In genomic region chr4:142222385-142222784, GRCm38 (mm10) we compare ENCODE assay signal across 17 mouse cellular contexts. TPM values are rescaled to one million over a fixed set of nuclear protein-coding genes. Genes with fewer than 3 reads are reported as not detected.
DNase-seq lines count a peak whose midpoint lies in the region; ATAC-seq and TF ChIP-seq lines count a peak whose summit lies in the region.
"Had no signal": no experiment of that assay in that cellular context is flagged by ENCODE, and none has a peak within 500 bp of the region (broad histone marks: within the 10 kb centered on the region; RNA-seq: fewer than 3 reads in every experiment).

No protein-coding gene starts in this region.

- WGBS in heart, embryonic 12.5 days, result 60% methylated on average over 1 of the region's 1 CpGs
- 62% methylated on average over 1 of the region's 1 CpGs for WGBS in liver, embryonic 12.5 days (ENCODE audit: insufficient replicate concordance)
- 55% methylated on average over 1 of the region's 1 CpGs for WGBS in embryonic facial prominence, embryonic 13.5 days
- WGBS in limb, embryonic 13.5 days, result 19% methylated on average over 1 of the region's 1 CpGs
- 80% methylated on average over 1 of the region's 1 CpGs for WGBS in midbrain, postnatal 0 days

- no peak for TF ChIP-seq CTCF in midbrain, postnatal 0 days (IDR thresholded peaks at IDR 0.05)

- peaks cover 64% of the 10 kb centered on the region for H3K4me1 ChIP-seq in heart, embryonic 12.5 days (replicated peaks)
- peaks cover 49% of the 10 kb centered on the region for H3K4me1 ChIP-seq in liver, embryonic 12.5 days
- peaks cover 72% of the 10 kb centered on the region for H3K4me1 ChIP-seq in embryonic facial prominence, embryonic 13.5 days
- H3K4me1 ChIP-seq in limb, embryonic 13.5 days, result peaks cover 62% of the 10 kb centered on the region
- peaks cover 3% of the 10 kb centered on the region; the same call in 1 of the 2 replicates for H3K4me1 ChIP-seq in midbrain, postnatal 0 days (ENCODE audit: insufficient read depth, low read length)

- no peak overlapping the region for H3K4me2 ChIP-seq in heart, embryonic 12.5 days
- H3K4me2 ChIP-seq in liver, embryonic 12.5 days, result no peak overlapping the region
- H3K4me2 ChIP-seq in embryonic facial prominence, embryonic 13.5 days, result no peak overlapping the region
- peak overlapping the region; percentile 42; the same call in 1 of the 2 replicates for H3K4me2 ChIP-seq in limb, embryonic 13.5 days (replicated peaks)
- no peak overlapping the region for H3K4me2 ChIP-seq in midbrain, postnatal 0 days (ENCODE audit: low read depth, low read length, poor library complexity, severe bottlenecking)

- no peaks in the 10 kb centered on the region for H3K27me3 ChIP-seq in heart, embryonic 12.5 days (replicated peaks)
- H3K27me3 ChIP-seq in liver, embryonic 12.5 days (replicated peaks), result no peaks in the 10 kb centered on the region
- H3K27me3 ChIP-seq in embryonic facial prominence, embryonic 13.5 days, result no peaks in the 10 kb centered on the region
- no peaks in the 10 kb centered on the region for H3K27me3 ChIP-seq in limb, embryonic 13.5 days
- no peaks in the 10 kb centered on the region for H3K27me3 ChIP-seq in midbrain, postnatal 0 days (ENCODE audit: insufficient read depth, low read length)

- peak; percentile 46 for ATAC-seq in heart, embryonic 12.5 days (ENCODE audit: insufficient number of reproducible peaks, low FRiP score)
- 0 out of 2 replicates have a peak, but pooled peaks have one; percentile 18 for ATAC-seq in liver, embryonic 12.5 days
- peak; percentile 10; the same call in 1 of the 2 replicates for ATAC-seq in embryonic facial prominence, embryonic 13.5 days (ENCODE audit: insufficient number of reproducible peaks, insufficient read depth, low FRiP score, low TSS enrichment, low read depth)
- peak; percentile 20; the same call in 1 of the 2 replicates for ATAC-seq in limb, embryonic 13.5 days (ENCODE audit: low FRiP score, low read depth)
- ATAC-seq in midbrain, postnatal 0 days (ENCODE audit: low FRiP score), result no peak
- ATAC-seq: hindbrain, postnatal 0 days had no signal

- intact Hi-C loops in heart, postnatal 25 days (cut with DNase I), result no loop called here

- H3K9ac ChIP-seq in heart, embryonic 12.5 days, result no peak overlapping the region
- no peak overlapping the region for H3K9ac ChIP-seq in liver, embryonic 12.5 days
- H3K9ac ChIP-seq in embryonic facial prominence, embryonic 13.5 days, result no peak overlapping the region
- no peak overlapping the region for H3K9ac ChIP-seq in limb, embryonic 13.5 days
- no peak overlapping the region for H3K9ac ChIP-seq in midbrain, postnatal 0 days (replicated peaks; ENCODE audit: low read length, poor library complexity, severe bottlenecking)

- H3K9me3 ChIP-seq in heart, embryonic 12.5 days (replicated peaks), result no peaks in the 10 kb centered on the region
- no peaks in the 10 kb centered on the region for H3K9me3 ChIP-seq in liver, embryonic 12.5 days (replicated peaks)
- no peaks in the 10 kb centered on the region for H3K9me3 ChIP-seq in embryonic facial prominence, embryonic 13.5 days
- H3K9me3 ChIP-seq in limb, embryonic 13.5 days, result no peaks in the 10 kb centered on the region
- H3K9me3 ChIP-seq in midbrain, postnatal 0 days (ENCODE audit: low read length), result no peaks in the 10 kb centered on the region

- H3K27ac ChIP-seq in heart, embryonic 12.5 days (ENCODE audit: poor library complexity, severe bottlenecking), result peak overlapping the region; percentile 45
- H3K27ac ChIP-seq in liver, embryonic 12.5 days, result no peak overlapping the region
- H3K27ac ChIP-seq in embryonic facial prominence, embryonic 13.5 days, result peak overlapping the region; percentile 82
- peak overlapping the region; percentile 82; the same call in 1 of the 2 replicates for H3K27ac ChIP-seq in limb, embryonic 13.5 days
- H3K27ac ChIP-seq in midbrain, postnatal 0 days (ENCODE audit: low read depth, low read length), result no peak overlapping the region
- H3K27ac ChIP-seq: hindbrain, postnatal 0 days had no signal

- no peak for DNase-seq in heart, postnatal 25 days (ENCODE audit: low spot score)
- DNase-seq in liver, result no peak
- no peak for DNase-seq in gastrocnemius, adult 8-10 months (ENCODE audit: low spot score in 2 of 2)
- DNase-seq in midbrain, postnatal 0 days (ENCODE audit: low spot score), result no peak
- DNase-seq: adrenal gland, postnatal 25 days; cerebellum, postnatal 25 days; heart, adult 18-20 months; right cerebral cortex, postnatal 25 days; thymus, postnatal 4 days had no signal

- H3K36me3 ChIP-seq in heart, embryonic 12.5 days, result no peaks in the 10 kb centered on the region
- no peaks in the 10 kb centered on the region for H3K36me3 ChIP-seq in liver, embryonic 12.5 days
- H3K36me3 ChIP-seq in embryonic facial prominence, embryonic 13.5 days, result no peaks in the 10 kb centered on the region
- H3K36me3 ChIP-seq in limb, embryonic 13.5 days, result no peaks in the 10 kb centered on the region
- no peaks in the 10 kb centered on the region for H3K36me3 ChIP-seq in midbrain, postnatal 0 days (ENCODE audit: insufficient read depth, low read length)
- H3K36me3 ChIP-seq: G1E had no signal

- no peak overlapping the region for H3K4me3 ChIP-seq in heart, embryonic 12.5 days
- no peak overlapping the region for H3K4me3 ChIP-seq in liver, embryonic 12.5 days
- H3K4me3 ChIP-seq in embryonic facial prominence, embryonic 13.5 days, result no peak overlapping the region
- no peak overlapping the region for H3K4me3 ChIP-seq in limb, embryonic 13.5 days
- no peak overlapping the region for H3K4me3 ChIP-seq in midbrain, postnatal 0 days (ENCODE audit: low read depth, low read length)

RNA-seq across cellular contexts. Expression of gene Kazn, which starts 16.8 kb away (rescaled TPM):
- 8.6 and 9.2 TPM in 2 replicates for polyA plus RNA-seq in heart, embryonic 12.5 days (2016; fragmentation: Nextera tagmentation; extraction: Ambion mirVana)
- 1 to 10 TPM; 3.4 to 4.3 TPM for total RNA-seq in heart, postnatal 25 days (2021)
- 2.1 and 2.8 TPM in 2 replicates for polyA plus RNA-seq in liver, embryonic 12.5 days (2016; fragmentation: Nextera tagmentation; extraction: Ambion mirVana)
- 13.2 and 13.4 TPM in 2 replicates for polyA plus RNA-seq in embryonic facial prominence, embryonic 13.5 days (2015; fragmentation: Nextera tagmentation; extraction: Ambion mirVana)
- 14.4 and 15.3 TPM in 2 replicates for polyA plus RNA-seq in limb, embryonic 13.5 days (2015; fragmentation: Nextera tagmentation; extraction: Ambion mirVana)
- 1 to 10 TPM; 1.3 to 1.9 (median 1.7) TPM for total RNA-seq in gastrocnemius, adult 8-10 months (2022)
- 70.2 and 87.2 TPM in 2 replicates for total RNA-seq in midbrain, postnatal 0 days (2014; rRNA removed)
- 23.6 and 25.6 TPM in 2 replicates for polyA plus RNA-seq in midbrain, postnatal 0 days (2015; fragmentation: Nextera tagmentation; extraction: Ambion mirVana)
- total RNA-seq: monocyte, adult 5-6 weeks had no signal
- polyA plus RNA-seq: C2C12, G1E had no signal

Comparison
In these comparisons a context has a peak if more than half of its experiments do, and no peak if none do; other contexts are left out.
1. H3K27ac ChIP-seq: peak in heart, embryonic 12.5 days (single experiment), embryonic facial prominence, embryonic 13.5 days (single experiment) and limb, embryonic 13.5 days (single experiment); none in liver, embryonic 12.5 days (single experiment) and midbrain, postnatal 0 days (single experiment).